Mouse (Mus musculus) neural tube, embryonic 14.5 days (tissue): ENCODE data around the gene Acly. TPM values are rescaled to one million over a fixed set of nuclear protein-coding genes. Genes with fewer than 3 reads are reported as not detected.
"Not testable (repeated sequence)": the region's sequence is repeated elsewhere in the genome, so short reads cannot be mapped to it uniquely, and the experiment has no call there.

Experiments used
- ATAC-seq: fragments of 200-750 bp; cut with Nextera tagmentation; 2 replicates; pipeline ENCODE4 v1.8.0; 2017; ENCODE audit warnings: low read depth, mild to moderate bottlenecking, moderate TSS enrichment, moderate library complexity
- H3K27ac ChIP-seq: fragments of 300-500 bp; sonication (generic); 2 replicates; pipeline ENCODE4 v1.5.1; 2014; ENCODE audit warnings: low read depth, mild to moderate bottlenecking, control low read depth, low read length, moderate library complexity, mixed read lengths
- H3K27me3 ChIP-seq: fragments of 300-500 bp; sonication (generic); 2 replicates; pipeline ENCODE4 v1.6.1; 2014; ENCODE audit warnings: low read length; ENCODE audit not compliant: control insufficient read depth, insufficient read depth
- H3K36me3 ChIP-seq: fragments of 300-500 bp; sonication (generic); 2 replicates; pipeline ENCODE4 v1.6.1; 2014; ENCODE audit warnings: low read length, mixed read lengths; ENCODE audit not compliant: control insufficient read depth, insufficient read depth
- H3K4me1 ChIP-seq: fragments of 300-500 bp; sonication (generic); 2 replicates; pipeline ENCODE4 v1.6.1; 2014; ENCODE audit warnings: low read length; ENCODE audit not compliant: control insufficient read depth, insufficient read depth
- H3K4me2 ChIP-seq: fragments of 300-500 bp; sonication (generic); 2 replicates; pipeline ENCODE4 v1.6.1; 2014; ENCODE audit warnings: mild to moderate bottlenecking, low read depth, low read length, control low read depth
- H3K4me3 ChIP-seq: fragments of 300-500 bp; sonication (generic); 2 replicates; pipeline ENCODE4 v1.5.1; 2014; ENCODE audit warnings: low read depth, low read length, control low read depth, mixed read lengths
- H3K9ac ChIP-seq: fragments of 300-500 bp; sonication (generic); replicated peaks from 2 replicates; pipeline ENCODE4 v1.6.1; 2014; ENCODE audit warnings: low read depth, mild to moderate bottlenecking, control low read depth, low read length, mixed read lengths
- H3K9me3 ChIP-seq: fragments of 300-500 bp; sonication (generic); 2 replicates; pipeline ENCODE4 v1.6.1; 2016; ENCODE audit warnings: low read length; ENCODE audit not compliant: control insufficient read depth
- WGBS: fragments of 180-500 bp; shearing (Covaris S2); extraction: QIAGEN DNeasy Blood & Tissue Kit; methylation state at CpG from one replicate; pipeline ENCODE4 v1.1.7; 2014; 5-methylcytosine and 5-hydroxymethylcytosine counted together
- polyA plus RNA-seq: library from polyadenylated mRNA; unstranded; fragments of >200 nt; fragmentation: Nextera tagmentation; extraction: Ambion mirVana; gene quantifications from 2 replicates; pipeline ENCODE4 v1.2.1, GENCODE M21; 2014

Gene Acly
- polyA plus RNA-seq, 1 experiment from 2014 or later = 191 TPM

DNA sequence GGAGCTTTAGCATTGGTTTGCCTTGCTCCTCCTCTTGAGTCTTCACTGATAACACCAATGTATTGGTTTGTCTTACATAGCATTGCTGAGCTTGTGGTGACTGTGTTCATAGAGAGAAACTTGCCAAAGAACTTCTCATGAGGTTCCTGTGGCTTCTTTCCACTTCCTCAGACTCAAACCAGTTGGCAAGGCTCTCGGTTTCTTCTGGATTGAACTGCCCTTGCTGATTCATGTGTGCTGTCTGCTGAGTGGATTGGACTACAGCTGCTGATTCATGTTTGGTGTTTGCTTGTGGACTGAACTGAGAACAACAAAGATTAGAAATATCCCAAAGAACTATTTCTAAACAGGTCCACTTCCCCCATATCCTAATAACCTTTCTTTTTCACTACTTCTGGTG is 8.2 kb upstream of the Acly start:
- no peak overlapping the region for H3K4me2 ChIP-seq
- no peak overlapping the region for H3K4me3 ChIP-seq
- H3K36me3 ChIP-seq = no peaks in the 10 kb centered on the region
- 87% methylated on average over 1 of the region's 1 CpGs for WGBS
- H3K27me3 ChIP-seq = no peaks in the 10 kb centered on the region
- H3K4me1 ChIP-seq = no peaks in the 10 kb centered on the region
- no peak overlapping the region for H3K27ac ChIP-seq
- no peak overlapping the region for H3K9ac ChIP-seq
- ATAC-seq = no peak
- H3K9me3 ChIP-seq = no peaks in the 10 kb centered on the region

DNA sequence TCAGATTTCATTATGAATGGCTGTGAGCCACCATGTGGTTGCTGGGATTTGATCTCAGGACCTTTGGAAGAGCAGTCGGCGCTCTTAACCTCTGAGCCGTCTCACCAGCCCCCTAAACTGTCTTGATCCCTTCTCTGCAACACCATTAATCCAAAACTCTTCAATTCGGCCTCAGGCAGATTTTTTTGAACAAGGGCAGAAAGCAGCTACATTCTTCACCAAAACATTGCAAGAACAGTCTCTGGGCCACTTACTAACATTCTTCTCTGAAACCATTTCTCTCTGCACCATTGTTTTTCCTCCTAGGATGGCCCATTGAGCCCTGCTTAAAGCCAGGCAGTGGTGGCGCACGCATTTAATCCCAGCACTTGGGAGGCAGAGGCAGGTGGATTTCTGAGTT is 7.0 kb upstream of the Acly start:
- not testable (repeated sequence) for H3K9me3 ChIP-seq, H3K4me3 ChIP-seq, H3K27ac ChIP-seq, H3K4me1 ChIP-seq, H3K9ac ChIP-seq, H3K4me2 ChIP-seq, H3K27me3 ChIP-seq, ATAC-seq, H3K36me3 ChIP-seq
- 90% methylated on average over 6 of the region's 6 CpGs for WGBS

DNA sequence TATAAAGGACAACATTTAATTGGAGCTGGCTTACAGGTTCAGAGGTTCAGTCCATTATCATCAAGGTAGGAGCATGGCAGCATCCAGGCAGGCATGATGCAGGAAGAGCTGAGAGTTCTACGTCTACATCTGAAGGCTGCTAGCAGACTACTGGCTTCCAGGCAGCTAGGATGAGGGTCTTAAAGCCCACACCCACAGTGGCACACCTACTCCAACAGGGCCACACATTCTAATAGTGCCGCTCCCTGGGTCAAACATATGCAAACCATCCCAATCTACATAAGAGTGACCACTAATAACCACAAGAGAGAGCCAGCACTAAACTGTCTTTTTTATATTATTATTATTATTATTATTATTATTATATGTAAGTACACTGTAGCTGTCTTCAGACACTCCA is 6.6 kb upstream of the Acly start:
- not testable (repeated sequence) for H3K9me3 ChIP-seq, ATAC-seq
- 84% methylated on average over 2 of the region's 2 CpGs for WGBS

DNA sequence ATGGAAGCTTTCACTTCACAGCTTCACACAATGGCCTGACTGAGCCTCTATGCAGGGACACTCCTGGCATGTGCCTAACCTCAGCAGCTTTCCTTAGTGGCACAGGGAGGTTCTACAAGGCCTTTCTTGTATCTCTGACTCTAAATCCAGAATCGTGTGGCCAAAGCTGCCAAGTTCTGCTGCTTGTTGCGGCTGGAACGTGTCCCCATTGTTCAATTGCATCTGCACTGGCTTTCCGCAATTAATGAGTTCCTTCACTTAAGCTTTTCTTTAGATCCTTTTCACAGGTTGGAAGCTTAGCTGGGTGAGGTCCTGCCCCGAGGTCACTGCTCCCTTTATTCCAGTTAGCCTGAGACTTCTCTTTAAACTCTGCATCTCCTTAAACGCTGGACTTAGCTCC is 6.1 kb upstream of the Acly start:
- H3K9me3 ChIP-seq = no peaks in the 10 kb centered on the region
- H3K27me3 ChIP-seq = no peaks in the 10 kb centered on the region
- H3K4me3 ChIP-seq = no peak overlapping the region
- no peak overlapping the region for H3K27ac ChIP-seq
- 70% methylated on average over 6 of the region's 6 CpGs for WGBS
- no peak overlapping the region for H3K9ac ChIP-seq
- no peak for ATAC-seq
- H3K4me2 ChIP-seq = no peak overlapping the region
- H3K36me3 ChIP-seq = no peaks in the 10 kb centered on the region
- no peaks in the 10 kb centered on the region for H3K4me1 ChIP-seq

More for the DNA sequence above, 6.6 kb upstream of the Acly start:
- H3K36me3 ChIP-seq, H3K27me3 ChIP-seq, H3K27ac ChIP-seq, H3K4me2 ChIP-seq, H3K4me1 ChIP-seq, H3K4me3 ChIP-seq, H3K9ac ChIP-seq: not testable (repeated sequence)

DNA sequence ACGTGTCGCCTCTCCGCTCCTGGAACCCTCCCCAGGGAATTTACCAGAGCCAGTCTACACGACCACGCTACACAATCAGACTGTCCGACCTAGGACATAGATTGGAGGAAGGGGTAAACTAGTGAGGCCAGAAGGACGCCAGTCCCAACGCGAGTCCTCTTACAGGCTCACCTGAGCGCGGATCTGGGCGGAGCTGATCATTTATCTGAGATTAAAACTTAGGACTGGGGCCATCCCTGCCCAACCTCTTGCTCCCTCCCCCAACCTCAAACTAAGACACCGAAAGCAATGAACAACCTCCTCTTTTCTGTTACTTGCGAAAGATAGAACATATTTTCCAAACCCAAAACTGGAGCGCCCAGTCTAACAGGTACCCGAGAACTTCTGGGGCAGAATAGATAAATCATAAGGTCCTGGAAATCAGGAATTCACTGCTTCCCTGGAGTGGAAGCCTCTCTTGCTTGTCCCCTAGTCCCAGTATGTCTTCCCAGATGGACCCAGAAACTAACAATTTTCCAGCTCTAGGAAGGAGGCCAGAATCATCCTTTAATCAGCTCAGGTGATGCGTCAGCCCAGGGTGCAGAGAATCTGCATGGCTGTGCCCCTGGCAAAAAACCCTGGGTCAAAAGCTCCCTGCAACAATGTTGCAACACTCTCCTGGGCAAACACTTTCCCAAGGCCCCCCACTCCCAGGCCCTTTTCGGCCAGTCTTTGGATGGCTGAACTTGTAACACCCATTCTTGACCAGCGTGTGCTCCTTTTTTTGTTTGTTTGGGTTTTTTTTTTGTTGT is 770 bp upstream of the Acly start:
- Histone ChIP-seq H3K4me2 (peak overlapping the region; percentile 91), H3K27me3 (no peaks in the 10 kb centered on the region), H3K27ac (peak overlapping the region; percentile 86), H3K4me3 (peak overlapping the region; percentile 84), H3K9me3 (no peaks in the 10 kb centered on the region), H3K9ac (peak overlapping the region; percentile 75), H3K4me1 (peaks cover 29% of the 10 kb centered on the region), H3K36me3 (no peaks in the 10 kb centered on the region; the same call in 1 of the 2 replicates)
- 29% methylated on average over 19 of the region's 19 CpGs for WGBS
- no peak; the same call in 1 of the 2 replicates for ATAC-seq

DNA sequence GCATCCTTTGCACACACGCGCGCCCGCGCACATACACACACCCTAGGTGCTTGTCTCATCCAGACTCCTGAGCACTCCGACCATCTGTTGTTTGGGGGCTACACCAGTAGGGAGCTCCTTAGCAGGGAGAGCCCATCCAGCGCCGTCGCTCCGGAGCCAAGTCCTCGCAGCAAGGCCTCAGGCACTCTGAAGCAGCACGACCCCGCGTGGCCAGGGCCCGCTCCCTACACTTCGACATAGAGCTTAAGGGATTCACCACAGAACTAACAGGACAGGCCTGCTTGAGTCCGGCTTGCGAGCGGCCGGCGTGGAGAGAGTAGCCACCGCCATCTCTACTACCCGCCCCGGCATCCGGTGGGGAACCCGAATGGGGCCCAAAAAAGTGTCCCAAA is 738 bp downstream of the Acly start:
- no peaks in the 10 kb centered on the region for H3K9me3 ChIP-seq
- peak overlapping the region; percentile 86 for H3K27ac ChIP-seq
- peaks cover 15% of the 10 kb centered on the region for H3K36me3 ChIP-seq
- H3K9ac ChIP-seq = peak overlapping the region; percentile 75
- H3K4me2 ChIP-seq = peak overlapping the region; percentile 91
- WGBS = 0% methylated on average over 26 of the region's 26 CpGs
- peaks cover 29% of the 10 kb centered on the region for H3K4me1 ChIP-seq
- ATAC-seq = peak; percentile 60
- H3K27me3 ChIP-seq = no peaks in the 10 kb centered on the region
- H3K4me3 ChIP-seq = peak overlapping the region; percentile 84

DNA sequence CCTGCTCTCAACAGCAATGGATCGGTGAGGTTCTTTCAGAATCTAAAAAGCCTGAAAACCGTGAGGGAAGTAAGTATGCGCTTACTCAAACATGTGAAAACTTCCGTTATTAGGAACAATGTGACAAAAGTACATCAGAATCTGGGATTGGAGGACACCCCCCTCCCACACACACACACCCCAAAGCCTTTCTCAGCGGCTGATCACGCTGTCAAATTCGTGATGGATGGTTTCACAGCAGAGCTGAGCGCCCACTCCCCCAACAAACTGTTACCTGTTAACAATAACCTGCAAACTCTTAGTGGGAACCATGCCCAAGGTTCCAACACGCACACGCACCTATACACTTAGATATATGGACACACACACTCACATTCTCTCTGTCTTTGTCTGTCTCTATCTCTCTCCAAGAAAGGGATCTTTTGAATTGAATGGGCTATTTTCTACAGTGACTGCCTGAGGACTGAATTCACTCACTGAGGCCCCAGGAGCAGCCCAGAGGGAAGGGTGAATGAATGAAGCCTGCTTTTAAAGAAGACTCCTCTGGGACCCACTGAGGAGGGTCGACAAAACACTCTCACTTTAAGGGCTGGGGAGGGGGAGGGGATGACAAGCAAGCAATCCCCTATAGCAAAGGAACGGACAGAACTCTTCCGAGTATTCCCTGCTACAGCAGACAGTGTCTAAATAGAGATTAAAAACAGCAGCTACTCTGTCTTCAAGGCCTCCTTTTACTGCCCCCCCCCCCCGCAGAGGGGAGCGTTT is 1.6 kb downstream of the Acly start:
- Histone ChIP-seq H3K36me3 (peaks cover 23% of the 10 kb centered on the region), H3K4me1 (peaks cover 29% of the 10 kb centered on the region), H3K27me3 (no peaks in the 10 kb centered on the region), H3K9me3 (no peaks in the 10 kb centered on the region), H3K27ac (no peak overlapping the region), H3K4me3 (peak overlapping the region; percentile 84), H3K4me2 (peak overlapping the region; percentile 91), H3K9ac (peak overlapping the region; percentile 75)
- 3% methylated on average over 15 of the region's 15 CpGs for WGBS
- no peak for ATAC-seq

DNA sequence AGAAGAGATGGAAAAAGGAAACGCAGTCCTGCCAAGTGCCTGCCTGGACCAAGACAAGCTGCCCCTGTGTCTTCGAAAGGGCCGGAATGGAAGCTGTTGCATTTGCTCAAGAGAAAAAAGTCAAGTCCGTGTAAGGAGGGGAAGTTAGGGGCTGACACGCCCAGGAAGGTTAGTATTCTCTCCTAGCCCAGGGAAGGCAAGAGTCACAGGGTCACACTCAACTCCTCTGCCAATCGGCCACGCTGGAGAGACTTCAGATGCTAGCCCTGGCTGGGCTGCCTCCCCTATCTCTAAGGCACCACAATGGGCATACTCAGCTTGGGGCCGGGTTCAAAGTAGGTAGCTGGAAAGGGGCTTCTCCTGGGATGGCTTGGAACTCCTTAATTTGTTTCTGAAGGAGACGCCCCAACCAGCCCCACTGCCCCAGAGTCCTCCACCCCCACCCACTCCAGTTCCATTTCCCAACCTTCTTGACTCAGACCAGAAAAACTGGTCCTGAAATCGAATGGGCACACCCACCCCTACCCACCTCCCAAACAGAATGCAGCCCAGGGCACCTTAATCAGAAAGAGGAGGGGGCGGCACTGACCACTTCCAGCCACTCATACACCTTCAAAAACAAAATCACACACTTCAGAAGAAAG is 2.7 kb downstream of the Acly start:
- peaks cover 29% of the 10 kb centered on the region for H3K36me3 ChIP-seq
- no peaks in the 10 kb centered on the region for H3K27me3 ChIP-seq
- no peak overlapping the region for H3K9ac ChIP-seq
- no peak for ATAC-seq
- no peak overlapping the region for H3K27ac ChIP-seq
- no peaks in the 10 kb centered on the region for H3K9me3 ChIP-seq
- H3K4me2 ChIP-seq = peak overlapping the region; percentile 91
- 51% methylated on average over 11 of the region's 11 CpGs for WGBS
- H3K4me3 ChIP-seq = peak overlapping the region; percentile 84; the same call in 1 of the 2 replicates
- peaks cover 29% of the 10 kb centered on the region for H3K4me1 ChIP-seq

DNA sequence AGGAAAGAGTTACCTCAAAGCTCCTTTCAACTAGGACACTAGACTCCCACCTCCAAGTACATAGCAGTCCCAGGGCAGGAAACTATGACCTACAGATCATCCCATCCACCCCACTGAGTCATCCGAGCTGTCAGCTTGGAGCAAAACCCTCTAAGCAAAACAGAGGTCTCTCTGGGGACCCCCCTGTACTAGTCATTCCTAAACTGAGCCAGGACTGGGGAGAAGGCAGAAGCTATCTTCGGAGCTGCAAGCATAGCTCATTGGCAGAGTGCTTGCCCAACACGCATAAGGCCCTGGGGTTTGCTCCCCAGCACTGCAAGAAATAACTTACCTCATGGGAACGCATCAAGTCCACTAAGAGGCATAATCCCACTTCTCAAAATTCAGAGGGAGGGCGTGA is 3.4 kb downstream of the Acly start:
- ATAC-seq = no peak
- Histone ChIP-seq H3K27ac (no peak overlapping the region), H3K36me3 (peaks cover 36% of the 10 kb centered on the region), H3K4me3 (no peak overlapping the region), H3K9ac (no peak overlapping the region), H3K9me3 (no peaks in the 10 kb centered on the region), H3K4me2 (no peak overlapping the region), H3K4me1 (peaks cover 29% of the 10 kb centered on the region), H3K27me3 (no peaks in the 10 kb centered on the region)
- 86% methylated on average over 5 of the region's 5 CpGs for WGBS
